Mouse (Mus musculus) T-helper 17 cell (primary cell): ENCODE measurements at regions not wholly inside any gene's neighbourhood (a gene's known extent, or its start where the extent isn't known, plus 50 kb on each side); places are given as distances from the start of the nearest gene placed in this dataset.
"Not testable (repeated sequence)": the region's sequence is repeated elsewhere in the genome, so short reads cannot be mapped to it uniquely, and the experiment has no call there.

Experiments used
- in situ Hi-C, 2 experiments: fragments of 300-600 bp; cut with MboI, MseI; formaldehyde crosslinking; loops; 1 replicate in 1 of 2; 2 replicates in 1 of 2; pipeline ENCODE4 v1.15.1; 2025; ENCODE audit warnings: high pct_unique_total_duplicates in 2 of 2

GRCm38 (mm10) chr16:22327386-22327785, 61.6 kb upstream of the Tra2b start:
- in situ Hi-C loops: no loop called here

- in situ Hi-C loops: not testable (repeated sequence)
These were observed 59.4 kb upstream of the Tra2b start for GRCm38 (mm10) chr16:22325161-22325560.

GRCm38 (mm10) chr16:22316251-22316711, 50.5 kb upstream of the Tra2b start:
- in situ Hi-C loops: loop anchor here (5.0 to 25.0 kb wide), 2 partner anchors 486 to 496 kb away; partner anchors contain the start of gene Crygs (in 1 of the 2)
